Mouse (Mus musculus): ENCODE measurements at regions not wholly inside any gene's neighbourhood (a gene's known extent, or its start where the extent isn't known, plus 50 kb on each side); places are given as distances from the start of the nearest gene placed in this dataset.

GRCm38 (mm10) chr13:70904834-70905233 lies 63.2 kb upstream of the Adamts16 start:
- TF ChIP-seq CTCF (IDR thresholded peaks at IDR 0.05) (no peak), EP300 (IDR thresholded peaks at IDR 0.05) (no peak)
